Comparison of ENCODE assay signal across 9 mouse cellular contexts in genomic region chr11:102138447-102138740, GRCm38 (mm10). TPM values are rescaled to one million over a fixed set of nuclear protein-coding genes. Genes with fewer than 3 reads are reported as not detected.
DNase-seq lines count a peak whose midpoint lies in the region; ATAC-seq and TF ChIP-seq lines count a peak whose summit lies in the region.
"Had no signal": no experiment of that assay in that cellular context is flagged by ENCODE, and none has a peak within 500 bp of the region (broad histone marks: within the 10 kb centered on the region; RNA-seq: fewer than 3 reads in every experiment).

No protein-coding gene starts in this region.

- TF ChIP-seq CTCF in ES-Bruce4 (IDR thresholded peaks at IDR 0.05; ENCODE audit: low read depth, low read length) = peak; percentile 93
- peak; percentile 94 for TF ChIP-seq CTCF in layer of hippocampus, adult 2 months (conservative IDR thresholded peaks at IDR 0.05)

- peak; percentile 79 for DNase-seq in brain, adult 2 months (ENCODE audit: low read depth, low spot score)
- peak; percentile 87 for DNase-seq in forebrain, embryonic 11.5 days (ENCODE audit: low spot score)
- peak; percentile 65 to 77 for DNase-seq in heart, postnatal 14 days
- DNase-seq in layer of hippocampus, adult 2 months (ENCODE audit: low spot score in 2 of 2) = peak; percentile 48 to 70
- DNase-seq in lung, postnatal 10 days = peak; percentile 76
- DNase-seq in retina, adult 2 months (ENCODE audit: low read depth, low spot score) = peak; percentile 40
- DNase-seq in thymus, postnatal 36 days = peak; percentile 46 to 48

- peaks cover 4% of the 10 kb centered on the region for H3K4me1 ChIP-seq in ES-Bruce4 (ENCODE audit: control insufficient read depth, insufficient read depth, low read length)
- 0 out of 2 replicates have a peak, but pooled peaks cover 3% of the 10 kb centered on the region for H3K4me1 ChIP-seq in forebrain, embryonic 11.5 days (replicated peaks; ENCODE audit: control insufficient read depth, insufficient read depth, low read length)

- intact Hi-C loops in heart, postnatal 14 days (cut with DNase I) = loop anchor here (1.0 to 10.0 kb wide), 4 partner anchors 36 to 214 kb away; partner anchors contain the start of gene Dusp3

- TF ChIP-seq EP300 in ES-Bruce4 (IDR thresholded peaks at IDR 0.05; ENCODE audit: insufficient read depth, low read depth, low read length) = no peak

- H3K36me3 ChIP-seq in ES-Bruce4 (ENCODE audit: control insufficient read depth, insufficient read depth, low read length, poor library complexity, severe bottlenecking) = no peaks in the 10 kb centered on the region
- H3K36me3 ChIP-seq in forebrain, embryonic 11.5 days (ENCODE audit: control insufficient read depth, insufficient read depth, low read length) = no peaks in the 10 kb centered on the region

- no peak for TF ChIP-seq POLR2A in ES-Bruce4 (IDR thresholded peaks at IDR 0.05; ENCODE audit: insufficient read depth, low read length)

- H3K27ac ChIP-seq in ES-Bruce4 (ENCODE audit: insufficient read depth, low read length) = no peak overlapping the region
- no peak overlapping the region for H3K27ac ChIP-seq in forebrain, embryonic 11.5 days (ENCODE audit: low read depth, low read length)
- no peak overlapping the region for H3K27ac ChIP-seq in layer of hippocampus, adult 2 months

- H3K4me2 ChIP-seq in forebrain, embryonic 11.5 days (ENCODE audit: low read depth, low read length, severe bottlenecking) = peak overlapping the region; percentile 57

- no peaks in the 10 kb centered on the region for H3K27me3 ChIP-seq in ES-Bruce4 (ENCODE audit: control insufficient read depth, insufficient read depth, low read length, poor library complexity, severe bottlenecking)
- H3K27me3 ChIP-seq in forebrain, embryonic 11.5 days (ENCODE audit: control insufficient read depth, insufficient read depth, low read length) = no peaks in the 10 kb centered on the region; the same call in 1 of the 2 replicates

- H3K9ac ChIP-seq in ES-Bruce4 (ENCODE audit: low read depth, poor library complexity, severe bottlenecking) = peak overlapping the region; percentile 66; the same call in 1 of the 2 replicates
- H3K9ac ChIP-seq in forebrain, embryonic 11.5 days (ENCODE audit: low read length) = no peak overlapping the region

- WGBS in forebrain, embryonic 11.5 days = 1% methylated on average over 18 of the region's 18 CpGs

- no peak for ATAC-seq in forebrain, embryonic 11.5 days (replicated peaks; ENCODE audit: low FRiP score)

- peak overlapping the region; percentile 58 for H3K4me3 ChIP-seq in ES-Bruce4 (ENCODE audit: low read depth, low read length)
- H3K4me3 ChIP-seq in forebrain, embryonic 11.5 days (ENCODE audit: low read depth, low read length) = peak overlapping the region; percentile 17
- no peak overlapping the region; the same call in 1 of the 2 replicates for H3K4me3 ChIP-seq in layer of hippocampus, adult 2 months

- no peaks in the 10 kb centered on the region for H3K9me3 ChIP-seq in ES-Bruce4 (replicated peaks; ENCODE audit: control insufficient read depth, insufficient read depth, low read length, poor library complexity, severe bottlenecking)
- H3K9me3 ChIP-seq in forebrain, embryonic 11.5 days (ENCODE audit: control insufficient read depth, low read length) = no peaks in the 10 kb centered on the region

RNA-seq across cellular contexts. Expression of gene Nags, which starts 6.9 kb away (rescaled TPM):
- 0.65 TPM in 1 of 2 replicates, not detected in the other for polyA plus RNA-seq in ES-Bruce4 (2011; ENCODE audit: insufficient read depth, insufficient read length, low read depth, missing spikeins)
- not detected in 2 replicates for polyA plus RNA-seq in forebrain, embryonic 11.5 days (2014; fragmentation: Nextera tagmentation; extraction: Ambion mirVana)
- total RNA-seq in heart, postnatal 14 days (2021) = not detected
- total RNA-seq in layer of hippocampus, adult 2 months (2021) = not detected

RNA-seq across cellular contexts. Expression of gene Tmem101, which starts 17.8 kb away (rescaled TPM):
- 22.3 and 24.5 TPM in 2 replicates for polyA plus RNA-seq in ES-Bruce4 (2011; ENCODE audit: insufficient read depth, insufficient read length, low read depth, missing spikeins)
- 35.7 and 38.9 TPM in 2 replicates for polyA plus RNA-seq in forebrain, embryonic 11.5 days (2014; fragmentation: Nextera tagmentation; extraction: Ambion mirVana)
- 10 to 100 TPM; 14.5 TPM for total RNA-seq in heart, postnatal 14 days (2021)
- total RNA-seq in layer of hippocampus, adult 2 months (2021) = 10 to 100 TPM; 26.5 to 27.1 TPM

RNA-seq across cellular contexts. Expression of gene Pyy, which starts 30.8 kb away (rescaled TPM):
- polyA plus RNA-seq in ES-Bruce4 (2011; ENCODE audit: insufficient read depth, insufficient read length, low read depth, missing spikeins) = not detected in 2 replicates
- not detected in 2 replicates for polyA plus RNA-seq in forebrain, embryonic 11.5 days (2014; fragmentation: Nextera tagmentation; extraction: Ambion mirVana)
- total RNA-seq in heart, postnatal 14 days (2021) = not detected
- not detected for total RNA-seq in layer of hippocampus, adult 2 months (2021)
- total RNA-seq: left cerebral cortex, adult 8-10 months had no signal

RNA-seq across cellular contexts. Expression of gene Ppy, which starts 37.3 kb away (rescaled TPM):
- polyA plus RNA-seq in ES-Bruce4 (2011; ENCODE audit: insufficient read depth, insufficient read length, low read depth, missing spikeins) = not detected in 2 replicates
- polyA plus RNA-seq in forebrain, embryonic 11.5 days (2014; fragmentation: Nextera tagmentation; extraction: Ambion mirVana) = not detected in 2 replicates
- total RNA-seq in heart, postnatal 14 days (2021) = not detected
- not detected for total RNA-seq in layer of hippocampus, adult 2 months (2021)
- total RNA-seq: left cerebral cortex, adult 8-10 months had no signal

RNA-seq across cellular contexts. Expression of gene Lsm12, which starts 46.7 kb away (rescaled TPM):
- 137 and 146 TPM in 2 replicates for polyA plus RNA-seq in ES-Bruce4 (2011; ENCODE audit: insufficient read depth, insufficient read length, low read depth, missing spikeins)
- 73.2 and 78.7 TPM in 2 replicates for polyA plus RNA-seq in forebrain, embryonic 11.5 days (2014; fragmentation: Nextera tagmentation; extraction: Ambion mirVana)
- 10 to 100 TPM; 44.4 to 47.6 TPM for total RNA-seq in heart, postnatal 14 days (2021)
- total RNA-seq in layer of hippocampus, adult 2 months (2021) = 10 to 100 TPM; 56.6 to 56.9 TPM
